Mouse (Mus musculus): ENCODE data around the gene Ube4b.

Gene Ube4b

GRCm38 (mm10) chr4:149395581-149395980 is 31.0 kb downstream of the Ube4b start:
- 56% methylated on average over 6 of the region's 6 CpGs for WGBS

- WGBS, result 90% methylated on average over 4 of the region's 4 CpGs
Measured at GRCm38 (mm10) chr4:149394292-149394691, 32.3 kb downstream of the Ube4b start.

- WGBS, result 87% methylated on average over 12 of the region's 12 CpGs
Measured at GRCm38 (mm10) chr4:149393311-149393995, 33.1 kb downstream of the Ube4b start.

GRCm38 (mm10) chr4:149392359-149392758 is 34.2 kb downstream of the Ube4b start:
- 42% methylated on average over 4 of the region's 4 CpGs for whole genome bisulfite sequencing

DNA sequence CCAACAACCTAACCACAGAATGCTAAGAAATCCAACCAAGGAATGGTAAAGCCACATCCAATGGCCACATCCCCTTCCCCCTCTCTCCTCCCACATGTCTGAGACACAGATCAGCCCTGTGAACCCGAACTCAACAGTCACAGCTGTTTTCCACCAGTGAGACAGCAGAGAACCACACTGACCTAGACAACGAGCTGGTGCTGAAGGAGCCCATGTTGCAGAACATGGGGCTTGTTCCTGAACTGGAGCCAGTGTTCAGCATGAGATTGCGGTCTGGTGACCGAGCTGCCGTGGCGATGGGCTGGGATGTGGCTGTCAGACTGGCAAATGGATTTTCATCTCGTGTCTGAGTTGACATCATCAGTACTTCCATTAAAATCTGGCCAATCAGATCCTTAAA is 45.5 kb downstream of the Ube4b start:
- 59% methylated on average over 7 of the region's 7 CpGs for WGBS

GRCm38 (mm10) chr4:149379881-149380280 is 46.7 kb downstream of the Ube4b start:
- WGBS, result 81% methylated on average over 17 of the region's 17 CpGs

- WGBS, result 65% methylated on average over 8 of the region's 8 CpGs
Measured at GRCm38 (mm10) chr4:149378819-149379218, 47.7 kb downstream of the Ube4b start.

- 86% methylated on average over 10 of the region's 10 CpGs for WGBS
Measured at GRCm38 (mm10) chr4:149376034-149376433, 50.5 kb downstream of the Ube4b start.

DNA sequence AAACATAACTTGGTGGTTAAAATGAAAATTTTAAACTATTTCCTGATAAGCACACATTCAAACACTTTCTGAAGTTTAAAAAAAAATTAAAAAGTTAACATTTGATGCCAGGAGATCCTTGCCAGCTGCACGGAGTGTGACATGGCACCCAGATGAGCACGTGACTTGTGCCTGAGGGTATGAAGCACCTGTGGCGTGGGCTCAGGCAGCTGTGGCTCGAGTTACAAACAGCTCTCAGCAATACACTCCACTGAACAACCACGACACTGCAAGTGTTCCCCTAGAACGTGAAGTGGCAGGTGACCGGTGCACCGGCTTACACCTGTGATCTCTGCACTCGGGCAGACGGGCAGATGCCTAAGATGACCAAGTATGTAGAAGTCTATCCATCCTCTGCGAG is 51.9 kb downstream of the Ube4b start:
- WGBS, result 75% methylated on average over 11 of the region's 11 CpGs

GRCm38 (mm10) chr4:149373927-149374326 is 52.6 kb downstream of the Ube4b start:
- 67% methylated on average over 9 of the region's 9 CpGs for WGBS

DNA sequence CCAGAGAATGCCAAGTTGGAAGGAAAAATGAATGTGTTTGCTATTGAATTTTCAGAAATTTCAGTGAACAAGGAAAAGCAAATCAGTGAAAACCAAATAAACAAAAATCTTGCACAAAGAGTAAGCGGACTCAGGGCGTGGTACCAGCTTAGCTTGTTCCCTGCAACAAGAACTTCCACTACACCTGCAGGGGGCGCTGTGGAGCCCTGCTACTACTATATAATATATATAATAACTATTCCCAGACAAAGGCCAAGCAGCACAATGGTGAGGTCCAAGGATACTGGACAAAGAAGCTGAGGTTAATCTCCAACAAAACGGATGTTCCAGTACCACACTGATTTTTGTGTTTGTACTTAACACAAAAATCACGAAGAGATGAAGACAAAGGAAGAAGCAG is 53.1 kb downstream of the Ube4b start:
- 54% methylated on average over 5 of the region's 5 CpGs for WGBS

DNA sequence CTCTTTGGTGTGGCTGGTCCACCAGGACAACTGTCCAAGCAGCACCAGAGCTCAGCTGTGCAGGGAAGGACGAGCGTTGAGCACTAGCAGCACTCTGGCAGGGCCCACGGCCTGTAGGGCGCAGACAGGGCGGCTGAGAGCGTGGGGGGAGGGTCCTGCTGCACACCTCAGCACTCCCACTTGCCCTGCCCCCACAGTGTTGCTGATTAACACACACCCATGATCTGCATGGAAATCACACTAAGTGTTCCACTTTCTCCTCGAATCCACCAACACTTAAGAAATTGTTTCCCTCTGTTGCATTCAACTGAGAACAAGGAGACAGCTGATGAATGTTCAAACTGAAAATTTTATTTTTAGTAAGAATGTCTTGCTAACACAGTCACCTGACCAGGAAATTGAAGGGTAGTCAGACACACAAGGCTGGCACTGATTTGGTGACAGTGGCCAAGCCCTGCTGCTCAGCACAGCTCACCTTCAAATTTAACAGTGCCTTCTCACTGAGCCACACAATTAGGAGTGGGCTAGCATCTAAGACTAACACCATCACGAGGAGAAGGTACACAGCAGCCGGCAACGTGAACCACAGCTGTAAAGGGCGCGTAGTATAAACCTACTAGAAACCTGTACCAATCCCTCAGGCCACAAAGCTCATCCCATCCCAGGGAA is 60.7 kb downstream of the Ube4b start:
- 45% methylated on average over 12 of the region's 12 CpGs for WGBS

DNA sequence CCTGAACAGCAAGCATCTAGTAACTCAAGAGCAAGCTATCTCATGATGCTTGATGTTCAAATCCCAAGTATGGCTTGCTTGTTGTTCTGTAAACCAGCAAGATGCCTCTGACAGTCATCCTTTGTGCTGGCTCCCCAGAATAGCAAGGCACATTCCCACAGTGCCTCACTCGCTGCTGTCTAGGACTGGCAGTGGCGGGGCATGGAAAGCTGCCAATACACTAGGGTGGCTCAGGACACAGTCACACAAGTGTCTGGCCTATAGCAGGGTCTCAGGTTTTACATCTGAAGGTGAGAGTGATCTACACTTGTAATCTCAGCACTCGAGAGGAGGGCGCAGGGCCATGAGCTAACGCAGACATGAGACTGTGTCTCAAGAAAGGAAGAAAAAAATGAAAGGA is 61.7 kb downstream of the Ube4b start:
- WGBS, result 49% methylated on average over 5 of the region's 5 CpGs

DNA sequence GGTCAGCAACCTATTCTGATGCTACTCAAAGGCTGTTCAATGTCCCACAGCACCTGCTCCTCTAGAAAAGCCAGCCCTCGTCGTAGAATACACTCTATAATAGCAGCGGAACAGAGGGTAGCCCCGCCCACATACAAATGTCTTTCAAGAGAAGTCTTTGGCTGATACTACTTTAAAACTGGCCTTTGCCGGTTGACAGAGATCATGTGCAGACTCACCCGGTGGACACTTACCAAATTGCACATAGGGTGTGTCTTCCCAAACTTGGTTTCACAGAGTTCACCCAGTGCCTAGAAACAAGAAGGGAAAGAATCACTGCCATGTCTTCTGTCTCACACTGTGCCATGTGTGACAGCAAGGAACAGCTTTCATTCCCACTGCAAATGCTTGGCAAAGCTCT is 65.5 kb downstream of the Ube4b start:
- WGBS, result 48% methylated on average over 6 of the region's 6 CpGs

DNA sequence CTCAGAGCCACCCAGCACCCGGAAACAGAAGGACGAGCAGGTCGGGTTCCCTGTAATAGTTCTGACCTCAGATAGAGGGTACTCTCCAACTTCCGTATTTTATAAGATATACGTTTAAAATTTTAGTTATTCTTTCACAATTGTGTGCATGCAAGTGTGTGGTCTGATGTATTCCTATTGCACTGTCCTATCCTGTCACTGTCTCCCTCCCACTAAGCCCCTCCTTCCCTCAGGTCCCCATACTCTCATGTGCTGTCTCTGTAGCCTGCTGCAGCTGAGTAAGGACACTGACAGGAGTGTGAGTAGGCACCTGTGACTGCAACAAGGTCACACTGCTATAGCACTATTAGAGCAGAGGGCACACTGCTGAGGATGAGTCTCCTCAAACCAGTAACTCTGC is 65.9 kb downstream of the Ube4b start:
- 97% methylated on average over 5 of the region's 5 CpGs for WGBS

DNA sequence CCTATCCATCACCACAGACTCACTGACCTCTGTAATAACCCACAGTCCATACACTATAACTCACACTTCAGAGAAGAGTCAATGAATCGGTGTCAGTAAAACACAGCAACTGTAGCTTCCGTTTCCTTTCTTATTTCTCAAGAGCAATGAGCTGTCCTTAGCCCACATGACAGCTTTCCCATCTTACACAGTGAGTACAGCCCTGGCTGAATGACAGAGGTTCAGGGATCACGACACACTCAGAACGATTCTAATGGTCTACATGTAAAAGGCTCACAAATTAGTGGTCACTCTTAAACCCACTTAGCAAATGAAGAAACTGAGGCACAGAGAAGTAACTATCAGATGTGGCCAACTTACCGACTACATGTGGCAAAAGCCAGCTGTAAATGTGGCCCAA is 68.6 kb downstream of the Ube4b start:
- 88% methylated on average over 5 of the region's 5 CpGs for WGBS

DNA sequence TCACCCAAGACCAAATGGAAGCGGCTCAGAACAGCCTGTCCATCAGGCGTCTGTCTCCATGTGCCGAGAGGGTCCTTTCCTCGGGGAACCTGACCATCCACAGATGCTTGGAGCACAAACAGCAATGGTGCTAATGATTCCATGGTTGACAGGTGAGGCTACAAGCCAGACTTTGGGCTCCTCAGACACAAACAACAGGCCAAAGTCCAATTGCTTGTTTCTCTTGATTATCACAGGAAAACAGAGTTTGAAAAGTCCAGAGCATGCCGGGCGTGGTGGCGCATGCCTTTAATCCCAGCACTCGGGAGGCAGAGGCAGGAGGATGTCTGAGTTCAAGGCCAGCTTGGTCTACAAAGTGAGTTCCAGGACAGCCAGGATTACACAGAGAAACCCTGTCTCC is 71.9 kb downstream of the Ube4b start:
- WGBS, result 95% methylated on average over 8 of the region's 8 CpGs

DNA sequence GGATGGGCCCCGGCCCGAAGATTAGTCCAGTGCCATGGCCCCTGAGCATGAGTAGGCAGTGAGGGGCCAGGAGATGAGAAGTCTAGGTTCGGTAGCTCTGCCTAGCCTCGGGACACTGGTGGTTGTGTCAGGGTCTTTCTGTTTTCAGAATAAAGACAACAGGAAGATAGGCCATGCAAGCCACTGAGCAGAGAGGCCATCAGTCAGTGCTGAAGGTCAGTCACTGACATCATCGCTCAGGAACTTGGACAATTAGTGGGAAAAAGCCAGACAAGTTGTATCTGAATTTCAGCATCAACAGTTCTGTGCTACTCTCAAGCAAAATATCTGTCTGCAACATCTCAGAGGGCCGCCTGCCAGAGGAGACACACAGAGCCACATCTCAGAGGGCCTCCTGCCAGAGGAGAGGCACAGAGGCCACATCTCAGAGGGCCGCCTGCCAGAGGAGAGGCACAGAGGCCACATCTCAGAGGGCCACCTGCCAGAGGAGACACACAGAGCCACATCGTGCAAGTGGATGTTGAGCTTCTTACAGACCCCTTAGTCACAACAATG is 74.9 kb downstream of the Ube4b start:
- 80% methylated on average over 8 of the region's 8 CpGs for WGBS

DNA sequence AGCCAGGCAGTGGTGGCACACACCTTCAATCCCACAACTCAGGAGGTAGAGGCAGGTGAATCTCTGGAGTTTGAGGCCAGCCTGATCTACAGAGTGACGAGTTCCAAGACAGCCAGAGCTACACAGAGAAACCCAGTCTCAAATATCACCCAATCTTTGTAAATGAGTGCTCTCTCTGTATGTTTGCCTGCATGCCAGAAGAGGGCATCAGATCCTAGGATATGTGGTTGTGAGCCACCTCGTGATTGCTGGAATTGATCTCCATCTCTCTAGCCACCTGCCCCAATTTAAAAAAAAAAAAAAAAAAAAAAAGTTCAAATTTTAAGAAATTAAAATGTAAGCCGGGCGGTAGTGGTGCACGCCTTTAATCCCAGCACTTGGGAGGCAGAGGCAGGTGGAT is 77.6 kb downstream of the Ube4b start:
- WGBS, result 71% methylated on average over 5 of the region's 5 CpGs

DNA sequence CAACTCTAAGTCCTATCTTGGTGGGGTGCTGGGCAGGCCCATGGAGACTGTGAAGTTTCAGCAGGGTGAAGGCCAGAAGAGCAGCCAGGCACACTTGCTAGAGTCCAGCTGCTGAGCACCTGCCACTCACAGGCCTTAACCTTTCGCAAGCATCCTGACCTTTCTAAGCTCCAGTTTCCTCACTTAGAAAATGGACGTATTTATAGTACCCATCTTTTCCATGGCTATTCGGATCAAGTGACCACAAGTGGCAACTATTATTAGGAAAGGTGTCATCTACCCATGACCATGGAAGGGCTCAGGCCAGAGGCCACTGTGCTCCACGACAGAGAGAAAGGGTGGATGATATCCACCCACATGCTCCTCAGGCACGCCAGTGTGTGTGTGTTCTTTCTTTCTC is 80.7 kb downstream of the Ube4b start:
- WGBS, result 65% methylated on average over 5 of the region's 5 CpGs

DNA sequence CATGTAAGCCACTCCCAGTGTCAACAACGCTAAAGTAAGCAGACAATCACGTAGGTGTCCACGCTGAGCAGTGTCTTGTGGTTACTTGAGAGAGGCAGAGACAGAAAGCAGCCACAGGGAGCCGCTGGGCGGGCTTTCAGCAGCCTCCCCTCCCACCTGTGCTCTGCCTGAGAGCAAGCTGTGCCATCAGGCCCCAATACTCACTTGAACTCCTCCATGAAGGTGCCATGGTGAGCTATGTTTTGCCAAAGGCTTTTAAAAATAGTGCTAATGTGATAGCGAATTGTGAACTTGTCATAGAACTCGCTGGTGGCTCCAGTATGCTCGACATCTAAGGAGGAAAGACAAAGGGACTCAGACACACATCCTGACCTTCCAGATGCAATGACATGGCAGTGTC is 82.2 kb downstream of the Ube4b start:
- 49% methylated on average over 8 of the region's 8 CpGs for WGBS

GRCm38 (mm10) chr4:149340680-149341079 is 85.9 kb downstream of the Ube4b start:
- WGBS, result 54% methylated on average over 2 of the region's 2 CpGs
